Mouse (Mus musculus) thymus, adult 2 months (tissue): ENCODE results near the gene Grik3.

ENCODE experiments used
- CTCF ChIP-seq: fragments of 200-500 bp; IDR thresholded peaks from 2 replicates; pipeline ENCODE4 v1.5.1; 2012; ENCODE audit warnings: mild to moderate bottlenecking, control low read depth, low read length, moderate library complexity, borderline replicate concordance; ENCODE audit not compliant: control insufficient read depth, poor library complexity, insufficient read depth; ENCODE audit errors: extremely low read depth
- POLR2A ChIP-seq: fragments of 200-500 bp; IDR thresholded peaks from 2 replicates; pipeline ENCODE4 v1.6.1; 2012; ENCODE audit warnings: mild to moderate bottlenecking, low read length, control low read depth, moderate library complexity; ENCODE audit not compliant: control insufficient read depth, poor library complexity, insufficient read depth; ENCODE audit errors: extremely low read depth

DNA sequence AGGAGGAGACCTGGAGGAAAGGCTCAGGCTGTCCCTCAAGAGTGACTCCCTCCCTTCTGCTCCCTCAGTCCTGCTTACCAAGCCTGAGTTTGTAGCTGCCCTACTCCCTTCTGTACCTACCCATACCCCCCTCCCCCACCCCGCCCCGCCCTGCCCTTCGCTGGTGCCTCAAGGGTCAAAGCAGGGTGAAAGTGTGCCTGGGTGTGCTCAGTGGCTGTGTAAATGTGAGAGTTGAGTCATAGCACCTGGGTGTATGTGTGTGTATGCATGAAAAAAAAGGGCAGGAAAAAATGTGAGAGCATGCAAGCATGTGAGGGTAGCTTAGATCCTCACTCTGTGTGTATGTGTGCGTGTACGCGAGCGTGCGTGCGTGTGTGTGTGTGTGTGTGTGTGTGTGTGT, 49.1 kb downstream of the Grik3 start:
- TF ChIP-seq CTCF (no peak), POLR2A (no peak)
